Mouse (Mus musculus) kidney, adult 2 months (tissue): ENCODE measurements around the gene F2rl2.

Experiments
- CTCF ChIP-seq: fragments of 200-500 bp; conservative IDR thresholded peaks from 2 replicates; pipeline ENCODE4 v1.5.1; 2011; ENCODE audit warnings: low read depth, mild to moderate bottlenecking, control low read depth, low read length, moderate library complexity, mixed read lengths; ENCODE audit not compliant: insufficient read depth, insufficient read length
- POLR2A ChIP-seq: fragments of 200-500 bp; IDR thresholded peaks from one replicate; pipeline ENCODE4 v1.6.1; 2011; ENCODE audit warnings: low read depth, low read length, control low read depth

- TF ChIP-seq CTCF (no peak), POLR2A (no peak)
Observed at GRCm38 (mm10) chr13:95745451-95745850, 48.8 kb downstream of the F2rl2 start.
